Mouse (Mus musculus) lung, adult 2 months (tissue): Measurements from ENCODE around the gene Wdr86.

Source experiments
- CTCF ChIP-seq: fragments of 200-500 bp; IDR thresholded peaks from 2 replicates; pipeline ENCODE4 v1.5.1; 2011; ENCODE audit warnings: mild to moderate bottlenecking, low read length, control low read depth; ENCODE audit not compliant: insufficient read depth
- POLR2A ChIP-seq: fragments of 200-500 bp; IDR thresholded peaks from 2 replicates; pipeline ENCODE4 v1.6.1; 2011; ENCODE audit warnings: low read depth, mild to moderate bottlenecking, control low read depth, low read length, borderline replicate concordance; ENCODE audit errors: extremely low read depth

GRCm38 (mm10) chr5:24756931-24757330, 26.4 kb upstream of the Wdr86 start:
- no peak for TF ChIP-seq CTCF
- no peak for TF ChIP-seq POLR2A
